13 mouse cellular contexts compared by ENCODE assay signal in the genomic region with DNA sequence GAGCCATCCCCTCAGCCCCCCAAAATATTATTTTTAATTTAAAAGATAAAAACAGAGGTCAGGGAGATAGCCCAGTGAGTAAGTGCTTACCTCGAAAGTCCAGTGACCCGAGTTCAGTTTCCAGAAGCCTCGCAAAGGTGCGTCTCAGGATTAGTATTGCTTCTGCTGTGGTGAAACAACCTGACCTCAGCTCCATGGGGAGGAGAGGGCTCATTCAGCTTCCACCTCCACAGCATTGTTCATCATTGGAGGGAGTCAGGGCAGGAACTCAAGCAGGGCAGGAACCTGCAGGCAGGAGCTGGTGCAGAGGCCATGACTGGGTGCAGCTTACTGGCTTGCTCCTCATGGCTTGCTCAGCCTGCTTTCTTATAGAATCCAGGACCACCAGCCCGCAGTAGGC. TPM values are rescaled to one million over a fixed set of nuclear protein-coding genes. Genes with fewer than 3 reads are reported as not detected.
A peak's percentile ranks its signal among the peaks of the same experiment; 100 is the strongest.
DNase-seq lines count a peak whose midpoint lies in the region; ATAC-seq and TF ChIP-seq lines count a peak whose summit lies in the region.
"Had no signal": no experiment of that assay in that cellular context is flagged by ENCODE, and none has a peak within 500 bp of the region (broad histone marks: within the 10 kb centered on the region; RNA-seq: fewer than 3 reads in every experiment).

No protein-coding gene starts in this region.

- DNase-seq in heart, embryonic 10.5 days (ENCODE audit: low spot score) = no peak
- no peak for DNase-seq in heart, adult 18-20 months
- DNase-seq in left cerebral cortex, adult 2 months (ENCODE audit: extremely low spot score in 1 of 2, low spot score in 2 of 2) = no peak
- DNase-seq in left cerebral cortex, postnatal 4 days = no peak
- peak; percentile 18 for DNase-seq in thymus, postnatal 4 days
- no peak for DNase-seq in thymus, postnatal 36 days
- DNase-seq in stomach, postnatal 0 days (ENCODE audit: low spot score) = no peak
- DNase-seq in layer of hippocampus, postnatal 25 days (ENCODE audit: extremely low spot score in 1 of 2, low spot score in 1 of 2) = no peak
- DNase-seq: lung, adult 2 months; right cerebral cortex, postnatal 4 days had no signal

- no peak overlapping the region for H3K4me2 ChIP-seq in stomach, postnatal 0 days (replicated peaks; ENCODE audit: low read depth)

- peaks cover 96% of the 10 kb centered on the region for H3K4me1 ChIP-seq in heart, embryonic 10.5 days
- H3K4me1 ChIP-seq in stomach, postnatal 0 days (replicated peaks; ENCODE audit: control insufficient read depth, insufficient read depth) = peaks cover 32% of the 10 kb centered on the region

- TF ChIP-seq CTCF in left cerebral cortex, adult 2 months (IDR thresholded peaks at IDR 0.05) = no peak
- no peak; the same call in 1 of the 2 replicates for TF ChIP-seq CTCF in stomach, postnatal 0 days (IDR thresholded peaks at IDR 0.05; ENCODE audit: low read depth)

- WGBS in heart, embryonic 10.5 days = 78% methylated on average over 5 of the region's 5 CpGs
- WGBS in stomach, postnatal 0 days = 77% methylated on average over 5 of the region's 5 CpGs

- no peaks in the 10 kb centered on the region for H3K27me3 ChIP-seq in heart, embryonic 10.5 days (ENCODE audit: insufficient read depth, poor library complexity, severe bottlenecking)
- no peaks in the 10 kb centered on the region for H3K27me3 ChIP-seq in stomach, postnatal 0 days (ENCODE audit: control insufficient read depth, insufficient read depth, low read length)
- H3K27me3 ChIP-seq: CH12.LX had no signal

- H3K27ac ChIP-seq in heart, embryonic 10.5 days = peak overlapping the region; percentile 93; the same call in 1 of the 2 replicates
- H3K27ac ChIP-seq in left cerebral cortex, adult 2 months = peak overlapping the region; percentile 60
- H3K27ac ChIP-seq in stomach, postnatal 0 days (replicated peaks) = peak overlapping the region; percentile 94

- no peak for TF ChIP-seq EP300 in stomach, postnatal 0 days (optimal IDR thresholded peaks at IDR 0.05)

- H3K4me3 ChIP-seq in heart, embryonic 10.5 days = no peak overlapping the region
- no peak overlapping the region for H3K4me3 ChIP-seq in left cerebral cortex, adult 2 months
- H3K4me3 ChIP-seq in stomach, postnatal 0 days (ENCODE audit: low read depth, low read length) = no peak overlapping the region
- H3K4me3 ChIP-seq: myocyte had no signal

- no peak for ATAC-seq in stomach, postnatal 0 days (ENCODE audit: low FRiP score, low TSS enrichment)
- ATAC-seq: forebrain, embryonic 16.5 days had no signal

- peaks cover 22% of the 10 kb centered on the region; the same call in 1 of the 2 replicates for H3K36me3 ChIP-seq in heart, embryonic 10.5 days
- H3K36me3 ChIP-seq in stomach, postnatal 0 days (ENCODE audit: control insufficient read depth, insufficient read depth, low read length) = 0 out of 2 replicates have a peak, but pooled peaks cover 3% of the 10 kb centered on the region

- H3K9ac ChIP-seq in stomach, postnatal 0 days (ENCODE audit: low read length) = no peak overlapping the region

- H3K9me3 ChIP-seq in heart, embryonic 10.5 days = no peaks in the 10 kb centered on the region
- no peaks in the 10 kb centered on the region for H3K9me3 ChIP-seq in stomach, postnatal 0 days (ENCODE audit: control insufficient read depth, low read length)

- intact Hi-C loops in left cerebral cortex, adult 2 months (cut with DNase I) = no loop called here
- intact Hi-C loops in left cerebral cortex, postnatal 4 days (cut with DNase I) = no loop called here

RNA-seq across cellular contexts. Expression of a gene that starts 8.8 kb away (rescaled TPM):
- polyA plus RNA-seq in heart, embryonic 10.5 days (2016; fragmentation: Nextera tagmentation; extraction: Ambion mirVana) = 13.9 and 15.8 TPM in 2 replicates
- 1 to 10 TPM; 7.2 to 8.4 TPM for total RNA-seq in heart, adult 18-20 months (2021)
- total RNA-seq in left cerebral cortex, adult 2 months (2021) = 1 to 10 TPM; 8.3 TPM
- total RNA-seq in left cerebral cortex, postnatal 4 days (2021) = 1 to 10 TPM; 8.3 to 9.6 TPM
- 16.0 and 17.1 TPM in 2 replicates for polyA plus RNA-seq in stomach, postnatal 0 days (2015; fragmentation: Nextera tagmentation; extraction: Ambion mirVana)
- total RNA-seq in layer of hippocampus, postnatal 25 days (2021) = 10 to 100 TPM in 1 of 2 experiments, 1 to 10 TPM in 1; 9.2 to 10.8 TPM

RNA-seq across cellular contexts. Expression of a gene that starts 17.2 kb away (rescaled TPM):
- 0.21 TPM in 1 of 2 replicates, not detected in the other for polyA plus RNA-seq in heart, embryonic 10.5 days (2016; fragmentation: Nextera tagmentation; extraction: Ambion mirVana)
- total RNA-seq in heart, adult 18-20 months (2021) = under 1 TPM; 0.41 to 0.77 TPM
- total RNA-seq in left cerebral cortex, adult 2 months (2021) = 1 to 10 TPM in 1 of 2 experiments, under 1 TPM in 1; 0.87 to 1.5 TPM
- under 1 TPM; 0.52 to 0.76 TPM for total RNA-seq in left cerebral cortex, postnatal 4 days (2021)
- polyA plus RNA-seq in stomach, postnatal 0 days (2015; fragmentation: Nextera tagmentation; extraction: Ambion mirVana) = 0.08 TPM in 1 of 2 replicates, not detected in the other
- total RNA-seq in layer of hippocampus, postnatal 25 days (2021) = under 1 TPM; 0.63 to 0.94 TPM

RNA-seq across cellular contexts. Expression of a gene that starts 21.3 kb away (rescaled TPM):
- 36.5 and 37.0 TPM in 2 replicates for polyA plus RNA-seq in heart, embryonic 10.5 days (2016; fragmentation: Nextera tagmentation; extraction: Ambion mirVana)
- 10 to 100 TPM; 17.4 to 18.8 TPM for total RNA-seq in heart, adult 18-20 months (2021)
- 10 to 100 TPM; 22.5 to 24.1 TPM for total RNA-seq in left cerebral cortex, adult 2 months (2021)
- total RNA-seq in left cerebral cortex, postnatal 4 days (2021) = 10 to 100 TPM; 28.3 to 32.0 TPM
- polyA plus RNA-seq in stomach, postnatal 0 days (2015; fragmentation: Nextera tagmentation; extraction: Ambion mirVana) = 26.4 and 26.8 TPM in 2 replicates
- total RNA-seq in layer of hippocampus, postnatal 25 days (2021) = 10 to 100 TPM; 25.1 to 29.9 TPM

RNA-seq across cellular contexts. Expression of a gene that starts 26.0 kb away (rescaled TPM):
- polyA plus RNA-seq in heart, embryonic 10.5 days (2016; fragmentation: Nextera tagmentation; extraction: Ambion mirVana) = 42.6 and 52.0 TPM in 2 replicates
- 10 to 100 TPM; 17.2 to 17.9 TPM for total RNA-seq in heart, adult 18-20 months (2021)
- 10 to 100 TPM; 41.1 to 44.7 TPM for total RNA-seq in left cerebral cortex, adult 2 months (2021)
- total RNA-seq in left cerebral cortex, postnatal 4 days (2021) = 10 to 100 TPM; 39.0 to 47.3 TPM
- 42.3 and 42.4 TPM in 2 replicates for polyA plus RNA-seq in stomach, postnatal 0 days (2015; fragmentation: Nextera tagmentation; extraction: Ambion mirVana)
- 10 to 100 TPM; 45.1 to 45.6 TPM for total RNA-seq in layer of hippocampus, postnatal 25 days (2021)

RNA-seq across cellular contexts. Expression of a gene that starts 34.2 kb away (rescaled TPM):
- 29.6 and 40.8 TPM in 2 replicates for polyA plus RNA-seq in heart, embryonic 10.5 days (2016; fragmentation: Nextera tagmentation; extraction: Ambion mirVana)
- 1 to 10 TPM; 2.4 to 2.6 TPM for total RNA-seq in heart, adult 18-20 months (2021)
- total RNA-seq in left cerebral cortex, adult 2 months (2021) = 1 to 10 TPM; 2.7 to 3.1 TPM
- 1 to 10 TPM; 7.7 to 9.1 TPM for total RNA-seq in left cerebral cortex, postnatal 4 days (2021)
- polyA plus RNA-seq in stomach, postnatal 0 days (2015; fragmentation: Nextera tagmentation; extraction: Ambion mirVana) = 10.6 and 11.8 TPM in 2 replicates
- total RNA-seq in layer of hippocampus, postnatal 25 days (2021) = 1 to 10 TPM; 3.3 to 4.4 TPM
